Comparison of ENCODE assay signal across 28 mouse cellular contexts in the genomic region with DNA sequence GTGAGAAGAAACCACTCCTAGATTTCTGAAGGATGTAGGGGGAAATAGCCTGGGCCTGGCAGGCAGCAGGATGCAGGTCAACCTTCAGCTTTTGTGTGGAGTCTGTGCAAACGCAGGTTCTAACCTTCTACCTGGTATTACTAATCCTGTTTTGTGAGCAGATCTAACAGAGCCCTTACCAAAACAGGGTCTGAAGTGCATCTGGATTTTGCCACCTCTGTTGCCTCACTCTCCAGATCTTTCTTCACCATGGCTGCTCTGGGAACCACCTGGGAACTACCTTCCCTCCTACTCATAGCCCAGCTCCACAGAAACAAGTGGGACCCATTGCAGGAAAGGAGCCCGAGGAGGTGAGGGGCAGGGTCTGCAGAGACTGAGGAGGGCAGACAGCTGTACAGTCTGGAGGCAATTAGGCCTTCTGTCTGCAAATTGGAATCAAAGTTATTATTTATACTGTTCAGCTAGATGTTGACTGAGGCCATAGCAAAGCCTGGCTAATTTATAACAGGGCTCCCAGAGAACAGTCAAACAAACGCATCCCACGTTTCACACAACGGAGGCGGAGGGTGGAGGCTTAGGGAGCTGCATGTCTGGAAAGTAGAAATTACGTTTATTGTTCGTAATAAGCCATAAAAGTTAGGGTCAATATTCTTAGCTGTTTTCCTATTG. TPM values are rescaled to one million over a fixed set of nuclear protein-coding genes. Genes with fewer than 3 reads are reported as not detected.
DNase-seq lines count a peak whose midpoint lies in the region; ATAC-seq lines count a peak whose summit lies in the region.
"Had no signal": no experiment of that assay in that cellular context is flagged by ENCODE, and none has a peak within 500 bp of the region (broad histone marks: within the 10 kb centered on the region; RNA-seq: fewer than 3 reads in every experiment).

No protein-coding gene starts in this region.

- peaks cover 76% of the 10 kb centered on the region for H3K4me1 ChIP-seq in forebrain, embryonic 10.5 days
- peaks cover 37% of the 10 kb centered on the region for H3K4me1 ChIP-seq in forebrain, embryonic 15.5 days
- H3K4me1 ChIP-seq in liver, embryonic 15.5 days (replicated peaks): no peaks in the 10 kb centered on the region; the same call in 1 of the 2 replicates
- H3K4me1 ChIP-seq in embryonic facial prominence, embryonic 10.5 days: peaks cover 45% of the 10 kb centered on the region
- peaks cover 28% of the 10 kb centered on the region for H3K4me1 ChIP-seq in limb, embryonic 12.5 days (replicated peaks)

- no peak overlapping the region for H3K4me3 ChIP-seq in forebrain, embryonic 10.5 days
- no peak overlapping the region for H3K4me3 ChIP-seq in forebrain, embryonic 15.5 days
- H3K4me3 ChIP-seq in liver, embryonic 15.5 days (replicated peaks): no peak overlapping the region
- H3K4me3 ChIP-seq in embryonic facial prominence, embryonic 10.5 days: no peak overlapping the region
- no peak overlapping the region for H3K4me3 ChIP-seq in limb, embryonic 12.5 days (replicated peaks)
- H3K4me3 ChIP-seq: forebrain, embryonic 12.5 days; heart, embryonic 13.5 days had no signal

- DNase-seq in forebrain, embryonic 10.5 days (ENCODE audit: extremely low spot score, low spot score): no peak
- DNase-seq in liver: no peak
- no peak for DNase-seq in embryonic facial prominence, embryonic 10.5 days (ENCODE audit: low spot score)
- DNase-seq in retina, embryonic 14.5 days (ENCODE audit: low spot score): no peak
- no peak for DNase-seq in adrenal gland, postnatal 14 days
- DNase-seq: adrenal gland, adult 2 months; cerebellum, adult 2 months; cerebellum, postnatal 14 days; gastrocnemius, postnatal 10 days; heart, postnatal 10 days; kidney, adult 9 months; kidney, postnatal 10 days; layer of hippocampus, postnatal 36 days; left cerebral cortex, postnatal 4 days; thymus, adult 2 months; thymus, postnatal 36 days had no signal

- peaks cover 26% of the 10 kb centered on the region for H3K27me3 ChIP-seq in forebrain, embryonic 10.5 days (ENCODE audit: poor library complexity, severe bottlenecking)
- H3K27me3 ChIP-seq in forebrain, embryonic 15.5 days: no peaks in the 10 kb centered on the region
- H3K27me3 ChIP-seq in liver, embryonic 15.5 days: peaks cover 8% of the 10 kb centered on the region; the same call in 1 of the 2 replicates
- peaks cover 45% of the 10 kb centered on the region for H3K27me3 ChIP-seq in embryonic facial prominence, embryonic 10.5 days (replicated peaks; ENCODE audit: low read depth, poor library complexity, severe bottlenecking)
- peaks cover 14% of the 10 kb centered on the region for H3K27me3 ChIP-seq in limb, embryonic 12.5 days
- H3K27me3 ChIP-seq: CH12.LX; forebrain, embryonic 12.5 days had no signal

- H3K36me3 ChIP-seq in forebrain, embryonic 10.5 days (replicated peaks): no peaks in the 10 kb centered on the region
- no peaks in the 10 kb centered on the region for H3K36me3 ChIP-seq in forebrain, embryonic 15.5 days
- no peaks in the 10 kb centered on the region for H3K36me3 ChIP-seq in liver, embryonic 15.5 days (replicated peaks)
- H3K36me3 ChIP-seq in embryonic facial prominence, embryonic 10.5 days (replicated peaks): no peaks in the 10 kb centered on the region
- H3K36me3 ChIP-seq in limb, embryonic 12.5 days: no peaks in the 10 kb centered on the region
- H3K36me3 ChIP-seq: forebrain, embryonic 12.5 days; heart, embryonic 13.5 days had no signal

- no peak overlapping the region for H3K9ac ChIP-seq in forebrain, embryonic 15.5 days (replicated peaks)
- no peak overlapping the region for H3K9ac ChIP-seq in liver, embryonic 15.5 days
- H3K9ac ChIP-seq in limb, embryonic 12.5 days (replicated peaks): no peak overlapping the region
- H3K9ac ChIP-seq: forebrain, embryonic 12.5 days; heart, embryonic 13.5 days; liver, embryonic 14.5 days had no signal

- no peak for ATAC-seq in forebrain, embryonic 15.5 days (replicated peaks)
- peak; percentile 68 for ATAC-seq in liver, embryonic 15.5 days (ENCODE audit: insufficient read depth)
- no peak for ATAC-seq in limb, embryonic 12.5 days (ENCODE audit: insufficient number of reproducible peaks, insufficient read depth, low FRiP score, low TSS enrichment, low read depth)
- ATAC-seq: activated CD4-positive, CD25-positive, alpha-beta regulatory T cell, adult 4 months; hindbrain, embryonic 16.5 days; midbrain, embryonic 16.5 days had no signal

- H3K9me3 ChIP-seq in forebrain, embryonic 10.5 days: no peaks in the 10 kb centered on the region
- no peaks in the 10 kb centered on the region for H3K9me3 ChIP-seq in forebrain, embryonic 15.5 days
- no peaks in the 10 kb centered on the region for H3K9me3 ChIP-seq in liver, embryonic 15.5 days (replicated peaks)
- no peaks in the 10 kb centered on the region for H3K9me3 ChIP-seq in embryonic facial prominence, embryonic 10.5 days
- H3K9me3 ChIP-seq in limb, embryonic 12.5 days: no peaks in the 10 kb centered on the region
- H3K9me3 ChIP-seq: forebrain, embryonic 12.5 days; heart, embryonic 13.5 days had no signal

- H3K4me2 ChIP-seq in forebrain, embryonic 15.5 days (replicated peaks): no peak overlapping the region
- no peak overlapping the region for H3K4me2 ChIP-seq in liver, embryonic 15.5 days
- no peak overlapping the region for H3K4me2 ChIP-seq in limb, embryonic 12.5 days
- H3K4me2 ChIP-seq: forebrain, embryonic 12.5 days; heart, embryonic 13.5 days had no signal

- 71% methylated on average over 8 of the region's 8 CpGs for WGBS in forebrain, embryonic 10.5 days
- 69% methylated on average over 8 of the region's 8 CpGs for WGBS in forebrain, embryonic 15.5 days
- WGBS in liver, embryonic 15.5 days (ENCODE audit: insufficient replicate concordance): 51% methylated on average over 8 of the region's 8 CpGs
- WGBS in embryonic facial prominence, embryonic 10.5 days: 52% methylated on average over 8 of the region's 8 CpGs
- 32% methylated on average over 8 of the region's 8 CpGs for WGBS in limb, embryonic 12.5 days

- H3K27ac ChIP-seq in forebrain, embryonic 10.5 days: peak overlapping the region; percentile 5; the same call in 1 of the 2 replicates
- H3K27ac ChIP-seq in forebrain, embryonic 15.5 days (replicated peaks): no peak overlapping the region
- peak overlapping the region; percentile 33; the same call in 1 of the 2 replicates for H3K27ac ChIP-seq in liver, embryonic 15.5 days (replicated peaks)
- peak overlapping the region; percentile 21; the same call in 1 of the 2 replicates for H3K27ac ChIP-seq in embryonic facial prominence, embryonic 10.5 days (replicated peaks)
- H3K27ac ChIP-seq in limb, embryonic 12.5 days: peak overlapping the region; percentile 25; the same call in 1 of the 2 replicates
- H3K27ac ChIP-seq: forebrain, embryonic 12.5 days; heart, embryonic 13.5 days; liver, embryonic 14.5 days had no signal

RNA-seq across cellular contexts. Expression of gene Sox9, which starts 25.9 kb away (rescaled TPM):
- 98.1 and 108 TPM in 2 replicates for polyA plus RNA-seq in forebrain, embryonic 10.5 days (2016; fragmentation: Nextera tagmentation; extraction: Ambion mirVana)
- 66.6 and 70.4 TPM in 2 replicates for polyA plus RNA-seq in forebrain, embryonic 15.5 days (2015; fragmentation: Nextera tagmentation; extraction: Ambion mirVana)
- 0.84 and 1.2 TPM in 2 replicates for polyA plus RNA-seq in liver, embryonic 15.5 days (2015; fragmentation: Nextera tagmentation; extraction: Ambion mirVana)
- polyA plus RNA-seq in embryonic facial prominence, embryonic 10.5 days (2016; fragmentation: Nextera tagmentation; extraction: Ambion mirVana): 108 and 112 TPM in 2 replicates
- polyA plus RNA-seq in limb, embryonic 12.5 days (2016; fragmentation: Nextera tagmentation; extraction: Ambion mirVana): 245 and 252 TPM in 2 replicates
- total RNA-seq in adrenal gland, postnatal 14 days (2021): 0.86 and 1.3 TPM in 2 replicates
- total RNA-seq: CH12.LX; hematopoietic stem cell, adult 5-6 weeks; neutrophil, adult 5-6 weeks had no signal
- polyA plus RNA-seq: activated CD4-positive, CD25-positive, alpha-beta regulatory T cell, adult 4 months had no signal

Comparison
In these comparisons a context has a peak if more than half of its experiments do, and no peak if none do; other contexts are left out.
1. RNA of gene Sox9, which starts 25.9 kb away (polyA plus RNA-seq): 245 to 252 TPM in limb, embryonic 12.5 days, 108 to 112 TPM in embryonic facial prominence, embryonic 10.5 days, 98.1 to 108 TPM in forebrain, embryonic 10.5 days and 66.6 to 70.4 TPM in forebrain, embryonic 15.5 days; 0.84 to 1.2 TPM in liver, embryonic 15.5 days; every median in the first group is over 10 times any median in the second.